Mouse (Mus musculus): ENCODE data around the gene Psme4. TPM values are rescaled to one million over a fixed set of nuclear protein-coding genes. Genes with fewer than 3 reads are reported as not detected.

Gene Psme4
- total and polyA plus RNA-seq, 2 experiments from 2014 or later = 10.2 to 34.5 TPM

- ATAC-seq = no peak
- 65% methylated on average over 3 of the region's 3 CpGs for whole genome bisulfite sequencing
- Histone ChIP-seq H3K4me1 (ENCODE audit: insufficient read depth, low read length) (no peaks in the 10 kb centered on the region), H3K9ac (replicated peaks; ENCODE audit: low read length) (no peak overlapping the region), H3K9me3 (ENCODE audit: low read length) (no peaks in the 10 kb centered on the region), H3K27ac (no peak overlapping the region), H3K27me3 (ENCODE audit: insufficient read depth, low read length) (no peaks in the 10 kb centered on the region), H3K4me2 (ENCODE audit: low read depth, low read length) (no peak overlapping the region), H3K4me3 (ENCODE audit: low read length) (no peak overlapping the region), H3K36me3 (ENCODE audit: insufficient read depth, low read length) (no peaks in the 10 kb centered on the region)
- DNase-seq (ENCODE audit: low spot score) = no peak
- TF ChIP-seq CTCF (IDR thresholded peaks at IDR 0.05; ENCODE audit: low read depth) = no peak
These were observed 14.0 kb downstream of the Psme4 start for GRCm38 (mm10) chr11:30785497-30785896.

GRCm38 (mm10) chr11:30786230-30786983 is 14.9 kb downstream of the Psme4 start:
- 95% methylated on average over 7 of the region's 7 CpGs for WGBS
- no peak for TF ChIP-seq CTCF (IDR thresholded peaks at IDR 0.05; ENCODE audit: low read depth)

GRCm38 (mm10) chr11:30792680-30793079 is 21.2 kb downstream of the Psme4 start:
- H3K27ac ChIP-seq = no peak overlapping the region
- H3K27me3 ChIP-seq (ENCODE audit: insufficient read depth, low read length) = no peaks in the 10 kb centered on the region
- no peak overlapping the region for H3K4me3 ChIP-seq (ENCODE audit: low read length)
- no peak overlapping the region for H3K4me2 ChIP-seq (ENCODE audit: low read depth, low read length)
- no peak for TF ChIP-seq CTCF (IDR thresholded peaks at IDR 0.05; ENCODE audit: low read depth)
- no peaks in the 10 kb centered on the region for H3K4me1 ChIP-seq (ENCODE audit: insufficient read depth, low read length)
- no peak overlapping the region for H3K9ac ChIP-seq (replicated peaks; ENCODE audit: low read length)
- 90% methylated on average over 7 of the region's 7 CpGs for WGBS
- no peak for DNase-seq (ENCODE audit: low spot score)
- ATAC-seq = no peak
- no peaks in the 10 kb centered on the region for H3K9me3 ChIP-seq (ENCODE audit: low read length)
- H3K36me3 ChIP-seq (ENCODE audit: insufficient read depth, low read length) = peaks cover 7% of the 10 kb centered on the region; the same call in 1 of the 2 replicates

More at GRCm38 (mm10) chr11:30786230-30786983, 14.9 kb downstream of the Psme4 start:
- H3K36me3 ChIP-seq (ENCODE audit: insufficient read depth, low read length) = no peaks in the 10 kb centered on the region
- H3K27me3 ChIP-seq (ENCODE audit: insufficient read depth, low read length) = no peaks in the 10 kb centered on the region
- ATAC-seq = no peak
- no peak overlapping the region for H3K4me2 ChIP-seq (ENCODE audit: low read depth, low read length)
- H3K4me1 ChIP-seq (ENCODE audit: insufficient read depth, low read length) = no peaks in the 10 kb centered on the region
- H3K4me3 ChIP-seq (ENCODE audit: low read length) = no peak overlapping the region
- H3K27ac ChIP-seq = no peak overlapping the region
- no peak overlapping the region for H3K9ac ChIP-seq (replicated peaks; ENCODE audit: low read length)
- DNase-seq (ENCODE audit: low spot score) = no peak
- no peaks in the 10 kb centered on the region for H3K9me3 ChIP-seq (ENCODE audit: low read length)

GRCm38 (mm10) chr11:30793753-30794152 is 22.2 kb downstream of the Psme4 start:
- Histone ChIP-seq H3K9ac (replicated peaks; ENCODE audit: low read length) (no peak overlapping the region), H3K27ac (no peak overlapping the region), H3K4me1 (ENCODE audit: insufficient read depth, low read length) (no peaks in the 10 kb centered on the region), H3K4me2 (ENCODE audit: low read depth, low read length) (no peak overlapping the region), H3K9me3 (ENCODE audit: low read length) (no peaks in the 10 kb centered on the region), H3K27me3 (ENCODE audit: insufficient read depth, low read length) (no peaks in the 10 kb centered on the region), H3K36me3 (ENCODE audit: insufficient read depth, low read length) (peaks cover 7% of the 10 kb centered on the region; the same call in 1 of the 2 replicates), H3K4me3 (ENCODE audit: low read length) (no peak overlapping the region)
- WGBS = 95% methylated on average over 1 of the region's 1 CpGs
- TF ChIP-seq CTCF (IDR thresholded peaks at IDR 0.05; ENCODE audit: low read depth) = no peak
- ATAC-seq (no peak), DNase-seq (ENCODE audit: low spot score) (no peak)

GRCm38 (mm10) chr11:30797236-30797635 is 25.7 kb downstream of the Psme4 start:
- Histone ChIP-seq H3K9ac (replicated peaks; ENCODE audit: low read length) (no peak overlapping the region), H3K36me3 (ENCODE audit: insufficient read depth, low read length) (peaks cover 7% of the 10 kb centered on the region; the same call in 1 of the 2 replicates), H3K4me1 (ENCODE audit: insufficient read depth, low read length) (no peaks in the 10 kb centered on the region), H3K4me3 (ENCODE audit: low read length) (no peak overlapping the region), H3K27me3 (ENCODE audit: insufficient read depth, low read length) (no peaks in the 10 kb centered on the region), H3K9me3 (ENCODE audit: low read length) (no peaks in the 10 kb centered on the region), H3K4me2 (ENCODE audit: low read depth, low read length) (no peak overlapping the region), H3K27ac (no peak overlapping the region)
- 92% methylated on average over 2 of the region's 2 CpGs for WGBS
- no peak for ATAC-seq
- no peak for DNase-seq (ENCODE audit: low spot score)
- TF ChIP-seq CTCF (IDR thresholded peaks at IDR 0.05; ENCODE audit: low read depth) = no peak

GRCm38 (mm10) chr11:30799496-30799895 is 28.0 kb downstream of the Psme4 start:
- H3K27me3 ChIP-seq (ENCODE audit: insufficient read depth, low read length) = no peaks in the 10 kb centered on the region
- no peak overlapping the region for H3K4me2 ChIP-seq (ENCODE audit: low read depth, low read length)
- H3K36me3 ChIP-seq (ENCODE audit: insufficient read depth, low read length) = no peaks in the 10 kb centered on the region
- peak; percentile 63; the same call in 1 of the 2 replicates for ATAC-seq
- no peak overlapping the region for H3K4me3 ChIP-seq (ENCODE audit: low read length)
- H3K4me1 ChIP-seq (ENCODE audit: insufficient read depth, low read length) = no peaks in the 10 kb centered on the region
- TF ChIP-seq CTCF (IDR thresholded peaks at IDR 0.05; ENCODE audit: low read depth) = peak; percentile 78
- WGBS = 74% methylated on average over 1 of the region's 1 CpGs
- H3K9ac ChIP-seq (replicated peaks; ENCODE audit: low read length) = no peak overlapping the region
- peak; percentile 61 for DNase-seq (ENCODE audit: low spot score)
- H3K9me3 ChIP-seq (ENCODE audit: low read length) = no peaks in the 10 kb centered on the region
- H3K27ac ChIP-seq = no peak overlapping the region

- H3K36me3 ChIP-seq (ENCODE audit: insufficient read depth, low read length) = 0 out of 2 replicates have a peak, but pooled peaks cover under 1% of the 10 kb centered on the region
- no peak for TF ChIP-seq CTCF (IDR thresholded peaks at IDR 0.05; ENCODE audit: low read depth)
- ATAC-seq (no peak), DNase-seq (ENCODE audit: low spot score) (no peak)
- H3K27me3 ChIP-seq (ENCODE audit: insufficient read depth, low read length) = no peaks in the 10 kb centered on the region
- no peaks in the 10 kb centered on the region for H3K9me3 ChIP-seq (ENCODE audit: low read length)
- no peak overlapping the region for H3K27ac ChIP-seq
- no peak overlapping the region for H3K9ac ChIP-seq (replicated peaks; ENCODE audit: low read length)
- no peaks in the 10 kb centered on the region for H3K4me1 ChIP-seq (ENCODE audit: insufficient read depth, low read length)
- H3K4me2 ChIP-seq (ENCODE audit: low read depth, low read length) = no peak overlapping the region
- H3K4me3 ChIP-seq (ENCODE audit: low read length) = no peak overlapping the region
These were observed 28.6 kb downstream of the Psme4 start for GRCm38 (mm10) chr11:30800091-30800490.
